Mouse (Mus musculus) forebrain, embryonic 16.5 days (tissue): Measurements from ENCODE around the gene Sertad3. TPM values are rescaled to one million over a fixed set of nuclear protein-coding genes. Genes with fewer than 3 reads are reported as not detected.

ENCODE experiments used
- ATAC-seq: fragments of 200-750 bp; cut with Nextera tagmentation; 2 replicates; pipeline ENCODE4 v1.8.0; 2017; ENCODE audit warnings: mild to moderate bottlenecking, moderate library complexity
- H3K27ac ChIP-seq: fragments of 300-500 bp; sonication (generic); 2 replicates; pipeline ENCODE4 v1.5.1; 2014; ENCODE audit warnings: low read length, control low read depth
- H3K27me3 ChIP-seq: fragments of 300-500 bp; sonication (generic); replicated peaks from 2 replicates; pipeline ENCODE4 v1.6.1; 2014; ENCODE audit warnings: low read length; ENCODE audit not compliant: control insufficient read depth, insufficient read depth
- H3K36me3 ChIP-seq: fragments of 300-500 bp; sonication (generic); 2 replicates; pipeline ENCODE4 v1.6.1; 2014; ENCODE audit not compliant: control insufficient read depth, insufficient read depth
- H3K4me1 ChIP-seq: fragments of 300-500 bp; sonication (generic); replicated peaks from 2 replicates; pipeline ENCODE4 v1.6.1; 2014; ENCODE audit warnings: low read length; ENCODE audit not compliant: control insufficient read depth, insufficient read depth
- H3K4me2 ChIP-seq: fragments of 300-500 bp; sonication (generic); 2 replicates; pipeline ENCODE4 v1.6.1; 2014; ENCODE audit warnings: mild to moderate bottlenecking, low read length, control low read depth
- H3K4me3 ChIP-seq: fragments of 300-500 bp; sonication (generic); replicated peaks from 2 replicates; pipeline ENCODE4 v1.5.1; 2014; ENCODE audit warnings: mild to moderate bottlenecking, low read length, control low read depth
- H3K9ac ChIP-seq: fragments of 300-500 bp; sonication (generic); replicated peaks from 2 replicates; pipeline ENCODE4 v1.6.1; 2014; ENCODE audit warnings: low read depth, low read length, control low read depth
- H3K9me3 ChIP-seq: fragments of 300-500 bp; sonication (generic); 2 replicates; pipeline ENCODE4 v1.6.1; 2016; ENCODE audit warnings: low read length; ENCODE audit not compliant: control insufficient read depth
- WGBS: fragments of 180-500 bp; shearing (Covaris S2); extraction: QIAGEN DNeasy Blood & Tissue Kit; methylation state at CpG from one replicate; pipeline ENCODE4 v1.1.7; 2014; 5-methylcytosine and 5-hydroxymethylcytosine counted together
- polyA plus RNA-seq: library from polyadenylated mRNA; unstranded; fragments of >200 nt; fragmentation: Nextera tagmentation; extraction: Ambion mirVana; gene quantifications from 2 replicates; pipeline ENCODE4 v1.2.1, GENCODE M21; 2015

The Sertad3 gene
- polyA plus RNA-seq, result 11.6 and 14.8 TPM in 2 replicates

GRCm38 (mm10) chr7:27473156-27473834 lies at the start of gene Sertad3:
Gene Sertad3 (plus strand): TSS chr7:27473768.
- Histone ChIP-seq H3K36me3 (no peaks in the 10 kb centered on the region), H3K27me3 (no peaks in the 10 kb centered on the region), H3K9me3 (no peaks in the 10 kb centered on the region), H3K4me2 (peak within 1 kb of the TSS; percentile 75), H3K27ac (peak within 1 kb of the TSS; percentile 84), H3K4me1 (peaks cover 11% of the 10 kb centered on the region), H3K9ac (peak within 1 kb of the TSS; percentile 60), H3K4me3 (peak within 1 kb of the TSS; percentile 66)
- peak; percentile 89 for ATAC-seq
- under 1% methylated on average over 36 of the region's 36 CpGs for WGBS

- ATAC-seq, result no peak
Measured at GRCm38 (mm10) chr7:27427387-27427786, 46.2 kb upstream of the Sertad3 start.

GRCm38 (mm10) chr7:27428002-27428401 lies 45.6 kb upstream of the Sertad3 start:
- Histone ChIP-seq H3K36me3 (peaks cover 5% of the 10 kb centered on the region; the same call in 1 of the 2 replicates), H3K9me3 (peaks cover 3% of the 10 kb centered on the region; the same call in 1 of the 2 replicates), H3K4me2 (no peak overlapping the region), H3K9ac (no peak overlapping the region), H3K27me3 (no peaks in the 10 kb centered on the region), H3K27ac (no peak overlapping the region), H3K4me1 (no peaks in the 10 kb centered on the region), H3K4me3 (no peak overlapping the region)
- no peak for ATAC-seq
- WGBS, result 84% methylated on average over 11 of the region's 11 CpGs

More at GRCm38 (mm10) chr7:27427387-27427786, 46.2 kb upstream of the Sertad3 start:
- no peaks in the 10 kb centered on the region for H3K4me1 ChIP-seq
- no peaks in the 10 kb centered on the region for H3K27me3 ChIP-seq
- H3K4me3 ChIP-seq, result no peak overlapping the region
- peaks cover 3% of the 10 kb centered on the region for H3K9me3 ChIP-seq
- H3K36me3 ChIP-seq, result peaks cover 5% of the 10 kb centered on the region
- WGBS, result 75% methylated on average over 1 of the region's 1 CpGs
- H3K4me2 ChIP-seq, result no peak overlapping the region
- H3K9ac ChIP-seq, result no peak overlapping the region
- H3K27ac ChIP-seq, result no peak overlapping the region

- Histone ChIP-seq H3K27me3 (peaks cover 1% of the 10 kb centered on the region), H3K4me2 (no peak overlapping the region), H3K27ac (no peak overlapping the region), H3K36me3 (peaks cover 5% of the 10 kb centered on the region; the same call in 1 of the 2 replicates), H3K9ac (no peak overlapping the region), H3K9me3 (peaks cover 3% of the 10 kb centered on the region; the same call in 1 of the 2 replicates), H3K4me1 (no peaks in the 10 kb centered on the region), H3K4me3 (no peak overlapping the region)
- WGBS, result 63% methylated on average over 2 of the region's 2 CpGs
- no peak for ATAC-seq
Measured at GRCm38 (mm10) chr7:27429135-27429534, 44.4 kb upstream of the Sertad3 start.

GRCm38 (mm10) chr7:27433349-27433748 lies 40.2 kb upstream of the Sertad3 start:
- H3K4me2 ChIP-seq, result no peak overlapping the region
- H3K4me3 ChIP-seq, result no peak overlapping the region
- no peak overlapping the region for H3K9ac ChIP-seq
- 34% methylated on average over 10 of the region's 10 CpGs for WGBS
- peaks cover 3% of the 10 kb centered on the region; the same call in 1 of the 2 replicates for H3K9me3 ChIP-seq
- peaks cover 14% of the 10 kb centered on the region for H3K27me3 ChIP-seq
- H3K4me1 ChIP-seq, result no peaks in the 10 kb centered on the region
- H3K27ac ChIP-seq, result no peak overlapping the region
- ATAC-seq, result no peak
- H3K36me3 ChIP-seq, result peaks cover 2% of the 10 kb centered on the region; the same call in 1 of the 2 replicates

- Histone ChIP-seq H3K4me2 (no peak overlapping the region), H3K4me3 (no peak overlapping the region), H3K9ac (no peak overlapping the region), H3K36me3 (peaks cover 2% of the 10 kb centered on the region; the same call in 1 of the 2 replicates), H3K27me3 (peaks cover 14% of the 10 kb centered on the region), H3K4me1 (no peaks in the 10 kb centered on the region), H3K9me3 (peaks cover 3% of the 10 kb centered on the region; the same call in 1 of the 2 replicates), H3K27ac (no peak overlapping the region)
- ATAC-seq, result no peak
- 20% methylated on average over 10 of the region's 10 CpGs for WGBS
Measured at GRCm38 (mm10) chr7:27433794-27434193, 39.8 kb upstream of the Sertad3 start.

GRCm38 (mm10) chr7:27437544-27437943 lies 36.0 kb upstream of the Sertad3 start:
- ATAC-seq, result no peak
- 57% methylated on average over 5 of the region's 5 CpGs for WGBS
- Histone ChIP-seq H3K27me3 (peaks cover 14% of the 10 kb centered on the region), H3K4me2 (no peak overlapping the region), H3K9ac (no peak overlapping the region), H3K27ac (no peak overlapping the region), H3K9me3 (peaks cover 3% of the 10 kb centered on the region), H3K4me1 (no peaks in the 10 kb centered on the region), H3K4me3 (no peak overlapping the region), H3K36me3 (peaks cover 5% of the 10 kb centered on the region; the same call in 1 of the 2 replicates)

- Histone ChIP-seq H3K27me3 (0 out of 2 replicates have a peak, but pooled peaks cover 6% of the 10 kb centered on the region), H3K27ac (no peak overlapping the region), H3K9ac (no peak overlapping the region), H3K4me2 (no peak overlapping the region), H3K36me3 (peaks cover 5% of the 10 kb centered on the region; the same call in 1 of the 2 replicates), H3K4me1 (no peaks in the 10 kb centered on the region), H3K4me3 (no peak overlapping the region), H3K9me3 (peaks cover 3% of the 10 kb centered on the region)
- no peak for ATAC-seq
- 80% methylated on average over 4 of the region's 4 CpGs for WGBS
Measured at GRCm38 (mm10) chr7:27440014-27440413, 33.6 kb upstream of the Sertad3 start.

- Histone ChIP-seq H3K9me3 (no peaks in the 10 kb centered on the region), H3K4me3 (peak overlapping the region; percentile 59), H3K27me3 (no peaks in the 10 kb centered on the region), H3K27ac (no peak overlapping the region; the same call in 1 of the 2 replicates), H3K9ac (peak overlapping the region; percentile 60), H3K36me3 (no peaks in the 10 kb centered on the region), H3K4me2 (peak overlapping the region; percentile 93), H3K4me1 (peaks cover 17% of the 10 kb centered on the region)
- ATAC-seq, result no peak
- 3% methylated on average over 14 of the region's 18 CpGs for WGBS
Measured at GRCm38 (mm10) chr7:27446051-27446450, 27.5 kb upstream of the Sertad3 start.
